Mouse (Mus musculus) liver, embryonic 14.5 days (tissue): ENCODE data around the gene Fbll1.

Experiments used
- CTCF ChIP-seq: IDR thresholded peaks from 2 replicates; pipeline ENCODE4 v1.5.1; 2016; ENCODE audit warnings: antibody characterized with exemption, low read depth, control low read depth
- EP300 ChIP-seq: IDR thresholded peaks from 2 replicates; pipeline ENCODE4 v1.6.1; 2016; ENCODE audit warnings: antibody characterized with exemption, low read depth

DNA sequence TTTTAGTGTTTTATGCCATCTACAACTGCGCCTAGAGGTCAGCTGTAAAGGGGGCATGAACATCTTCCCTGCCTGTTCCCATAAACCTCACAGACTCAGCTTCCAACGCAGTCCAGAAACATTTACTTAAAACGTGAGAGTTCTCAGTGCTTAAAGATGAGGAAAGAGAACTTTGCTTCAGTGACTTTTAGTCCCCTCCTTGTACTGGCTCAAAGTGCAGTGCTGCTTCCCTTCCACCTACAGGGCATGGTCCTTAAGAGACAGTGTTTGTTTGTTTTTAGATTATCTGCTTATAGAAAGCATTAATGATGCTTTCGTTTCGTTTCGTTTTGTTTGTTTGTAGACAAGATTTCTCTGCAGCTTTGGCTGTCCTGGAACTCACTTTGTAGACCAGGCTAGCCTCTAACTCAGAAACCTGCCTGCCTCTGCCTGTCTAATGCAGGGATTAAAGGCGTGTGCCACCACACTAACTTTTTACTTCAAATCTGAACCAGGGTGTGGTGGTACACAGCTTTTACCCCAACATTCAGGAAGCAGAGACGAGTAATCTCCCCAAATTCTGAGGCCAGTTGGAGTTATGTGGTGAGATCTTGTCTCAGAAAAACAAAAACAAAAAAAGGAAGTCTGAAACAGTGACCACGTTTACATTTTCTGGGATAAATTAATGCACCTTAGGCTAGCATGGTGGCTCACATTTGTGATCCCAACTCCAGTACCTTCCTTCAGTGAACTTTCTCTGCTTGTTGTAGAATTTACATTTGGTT lies 27.8 kb downstream of the Fbll1 start:
- TF ChIP-seq CTCF (no peak), EP300 (no peak)
